In genomic region chr9:103239471-103239870, GRCm38 (mm10) we compare ENCODE assay signal across 39 mouse cellular contexts. TPM values are rescaled to one million over a fixed set of nuclear protein-coding genes. Genes with fewer than 3 reads are reported as not detected.
"Had no signal": no experiment of that assay in that cellular context is flagged by ENCODE, and none has a peak within 500 bp of the region (broad histone marks: within the 10 kb centered on the region; RNA-seq: fewer than 3 reads in every experiment).

No protein-coding gene starts in this region.

- ATAC-seq: hindbrain, embryonic 16.5 days; hindbrain, postnatal 0 days; inflammation-experienced regulatory T-cells, adult 6 months; intestine, embryonic 15.5 days; intestine, embryonic 16.5 days; intestine, postnatal 0 days had no signal

- H3K27ac ChIP-seq: heart, embryonic 10.5 days; heart, embryonic 13.5 days; heart, embryonic 15.5 days; hindbrain, embryonic 10.5 days; hindbrain, embryonic 12.5 days; hindbrain, embryonic 13.5 days; hindbrain, embryonic 14.5 days; hindbrain, embryonic 15.5 days; hindbrain, postnatal 0 days; intestine, embryonic 15.5 days; kidney, embryonic 15.5 days; kidney, postnatal 0 days; layer of hippocampus, adult 2 months had no signal

- H3K4me2 ChIP-seq: heart, embryonic 11.5 days; heart, embryonic 12.5 days; heart, embryonic 13.5 days; heart, embryonic 15.5 days; hindbrain, embryonic 12.5 days; hindbrain, embryonic 13.5 days; hindbrain, embryonic 14.5 days; hindbrain, embryonic 15.5 days; intestine, embryonic 15.5 days; kidney, embryonic 15.5 days had no signal

- H3K9ac ChIP-seq: heart, embryonic 12.5 days; heart, embryonic 13.5 days; heart, embryonic 15.5 days; hindbrain, embryonic 12.5 days; hindbrain, embryonic 13.5 days; hindbrain, embryonic 14.5 days; hindbrain, embryonic 15.5 days; intestine, embryonic 15.5 days; kidney, embryonic 15.5 days had no signal

- DNase-seq: heart, postnatal 10 days; heart, postnatal 14 days; heart, postnatal 36 days; heart, postnatal 4 days; kidney, adult 11 months; kidney, adult 18-20 months; kidney, adult 2 months; kidney, adult 8-10 months; kidney, adult 9 months; kidney, postnatal 10 days; kidney, postnatal 14 days; kidney, postnatal 25 days; kidney, postnatal 36 days; kidney, postnatal 4 days; layer of hippocampus, adult 9-11 months; layer of hippocampus, postnatal 36 days had no signal

- H3K27me3 ChIP-seq: heart, embryonic 12.5 days; heart, embryonic 15.5 days; hindbrain, embryonic 12.5 days; hindbrain, embryonic 13.5 days; hindbrain, embryonic 15.5 days; intestine, embryonic 15.5 days; kidney, embryonic 15.5 days had no signal

- H3K4me1 ChIP-seq: heart, embryonic 10.5 days; heart, embryonic 12.5 days; heart, embryonic 13.5 days; heart, embryonic 15.5 days; hindbrain, embryonic 15.5 days; kidney, embryonic 15.5 days had no signal

- H3K36me3 ChIP-seq: heart, embryonic 10.5 days; heart, embryonic 12.5 days; heart, embryonic 13.5 days; heart, embryonic 15.5 days; hindbrain, embryonic 10.5 days; hindbrain, embryonic 12.5 days; hindbrain, embryonic 13.5 days; hindbrain, embryonic 15.5 days; intestine, embryonic 15.5 days; kidney, embryonic 15.5 days had no signal

- H3K4me3 ChIP-seq: heart, embryonic 10.5 days; heart, embryonic 12.5 days; heart, embryonic 13.5 days; heart, embryonic 15.5 days; hindbrain, embryonic 10.5 days; hindbrain, embryonic 12.5 days; hindbrain, embryonic 13.5 days; hindbrain, embryonic 15.5 days; intestine, embryonic 15.5 days; kidney, embryonic 15.5 days; layer of hippocampus, adult 2 months had no signal

- H3K9me3 ChIP-seq: heart, embryonic 10.5 days; heart, embryonic 12.5 days; heart, embryonic 13.5 days; heart, embryonic 15.5 days; hindbrain, embryonic 10.5 days; hindbrain, embryonic 12.5 days; hindbrain, embryonic 13.5 days; hindbrain, embryonic 15.5 days; intestine, embryonic 15.5 days; kidney, embryonic 15.5 days had no signal

RNA-seq across cellular contexts. Expression of gene Gm20425, which starts 9.4 kb away (rescaled TPM):
- total RNA-seq: hematopoietic stem cell, adult 5-6 weeks had no signal
- polyA plus RNA-seq: heart, embryonic 13.5 days; heart, embryonic 14.5 days; hindbrain, embryonic 10.5 days; hindbrain, embryonic 15.5 days; hindbrain, embryonic 16.5 days; intestine, embryonic 14.5 days; intestine, embryonic 16.5 days; kidney, adult 2 months; large intestine, adult 2 months had no signal
